Mouse (Mus musculus) CH12.LX (cell line): Measurements from ENCODE around the gene Lpcat3.

Source experiments
- CTCF ChIP-seq, 2 experiments: IDR thresholded peaks in 1 of 2; conservative IDR thresholded peaks in 1 of 2; 2 replicates each; pipeline ENCODE4 v1.5.1; 2011 to 2012; ENCODE audit warnings: low read depth in 2 of 2, low read length in 2 of 2, improper control_type of control experiment in 1 of 2, inconsistent platforms in 1 of 2, mild to moderate bottlenecking in 1 of 2, moderate library complexity in 1 of 2
- EP300 ChIP-seq: IDR thresholded peaks from 2 replicates; pipeline ENCODE4 v1.6.1; 2011; ENCODE audit warnings: low read length, improper control_type of control experiment
- GABPA ChIP-seq: IDR thresholded peaks from 2 replicates; pipeline ENCODE4 v1.6.1; 2012; ENCODE audit warnings: low read depth, low read length, improper control_type of control experiment, inconsistent platforms; ENCODE audit not compliant: insufficient replicate concordance
- JUND ChIP-seq: conservative IDR thresholded peaks from 2 replicates; pipeline ENCODE4 v1.6.1; 2011; ENCODE audit warnings: low read depth, low read length, improper control_type of control experiment
- KAT2A ChIP-seq: IDR thresholded peaks from 2 replicates; pipeline ENCODE4 v1.6.1; 2012; ENCODE audit warnings: low read length, improper control_type of control experiment, inconsistent platforms; ENCODE audit not compliant: insufficient replicate concordance
- MAZ ChIP-seq: IDR thresholded peaks from 2 replicates; pipeline ENCODE4 v1.6.1; 2012; ENCODE audit warnings: low read depth, mild to moderate bottlenecking, inconsistent platforms, low read length, improper control_type of control experiment, moderate library complexity
- MEF2A ChIP-seq: IDR thresholded peaks from 2 replicates; pipeline ENCODE4 v1.6.1; 2014; ENCODE audit warnings: low read depth, mild to moderate bottlenecking, inconsistent platforms, low read length, improper control_type of control experiment, borderline replicate concordance
- NELFE ChIP-seq: IDR thresholded peaks from 2 replicates; pipeline ENCODE4 v1.6.1; 2011; ENCODE audit warnings: low read depth, low read length, improper control_type of control experiment
- POLR2A ChIP-seq: IDR thresholded peaks from 2 replicates; pipeline ENCODE4 v1.6.1; 2011; ENCODE audit warnings: low read depth, mild to moderate bottlenecking, improper control_type of control experiment, low read length
- RCOR1 ChIP-seq: conservative IDR thresholded peaks from 2 replicates; pipeline ENCODE4 v1.6.1; 2012; ENCODE audit warnings: low read depth, mild to moderate bottlenecking, inconsistent platforms, low read length, improper control_type of control experiment
- SIN3A ChIP-seq: IDR thresholded peaks from 2 replicates; pipeline ENCODE4 v1.6.1; 2012; ENCODE audit warnings: low read length, improper control_type of control experiment, inconsistent platforms
- TCF12 ChIP-seq: IDR thresholded peaks from 2 replicates; pipeline ENCODE4 v1.6.1; 2014; ENCODE audit warnings: low read depth, mild to moderate bottlenecking, inconsistent platforms, low read length, improper control_type of control experiment
- USF1 ChIP-seq: IDR thresholded peaks from 2 replicates; pipeline ENCODE4 v1.6.1; 2014; ENCODE audit warnings: low read depth, mild to moderate bottlenecking, inconsistent platforms, low read length, improper control_type of control experiment

- TF ChIP-seq GABPA (no peak), KAT2A (no peak), EP300 (no peak), CTCF (conservative IDR thresholded peaks at IDR 0.05 in 1 of 2, IDR thresholded peaks at IDR 0.05 in 1 of 2; ENCODE audit: low read depth in 2 of 2, low read length in 2 of 2) (no peak), RCOR1 (no peak), MAZ (no peak), SIN3A (no peak), USF1 (no peak), POLR2A (no peak), JUND (no peak), NELFE (no peak), MEF2A (no peak), TCF12 (no peak)
Observed at GRCm38 (mm10) chr6:124719354-124719978, 56.6 kb downstream of the Lpcat3 start.
